Mouse (Mus musculus) macrophage (primary cell): ENCODE measurements around the gene Sertad1. TPM values are rescaled to one million over a fixed set of nuclear protein-coding genes. Genes with fewer than 3 reads are reported as not detected.
"Not testable (repeated sequence)": the region's sequence is repeated elsewhere in the genome, so short reads cannot be mapped to it uniquely, and the experiment has no call there.

ENCODE experiments used
- H3K27ac ChIP-seq: fragments of 350-480 bp; formaldehyde crosslinking; 2 replicates; pipeline ENCODE4 v1.9.0; 2021
- H3K36me3 ChIP-seq: fragments of 350-480 bp; formaldehyde crosslinking; 2 replicates; pipeline ENCODE4 v1.9.0; 2021; ENCODE audit errors: inconsistent target
- H3K4me3 ChIP-seq: fragments of 350-480 bp; formaldehyde crosslinking; 2 replicates; pipeline ENCODE4 v1.9.0; 2021; ENCODE audit errors: inconsistent target
- H3K79me2 ChIP-seq: fragments of 350-480 bp; formaldehyde crosslinking; 2 replicates; pipeline ENCODE4 v1.9.0; 2021; ENCODE audit errors: inconsistent target
- WGBS: methylation state at CpG from one replicate; pipeline ENCODE4 v1.1.7; 2026; ENCODE audit warnings: inconsistent platforms; ENCODE audit not compliant: missing documents; 5-methylcytosine and 5-hydroxymethylcytosine counted together
- polyA plus RNA-seq: library from polyadenylated mRNA; stranded (reverse); fragments of 250-400 nt; gene quantifications from 3 replicates; pipeline ENCODE4 v1.2.4, GENCODE M21; 2018; ENCODE audit warnings: inconsistent platforms

Gene Sertad1
- polyA plus RNA-seq, 1 experiment from 2014 or later = 16.5 TPM

GRCm38 (mm10) chr7:27480927-27481626, 5.6 kb upstream of the Sertad1 start:
- Histone ChIP-seq H3K4me3 (peak overlapping the region; percentile 17; the same call in 1 of the 2 replicates), H3K79me2 (peaks cover 19% of the 10 kb centered on the region), H3K36me3 (peaks cover 11% of the 10 kb centered on the region), H3K27ac (peak overlapping the region; percentile 15; the same call in 1 of the 2 replicates)
- 19% methylated on average over 11 of the region's 11 CpGs for WGBS

- peak overlapping the region; percentile 72 for H3K27ac ChIP-seq
- 0% methylated on average over 11 of the region's 12 CpGs for WGBS
- H3K36me3 ChIP-seq = peaks cover 5% of the 10 kb centered on the region
- H3K4me3 ChIP-seq = peak overlapping the region; percentile 19; the same call in 1 of the 2 replicates
- H3K79me2 ChIP-seq = peaks cover 14% of the 10 kb centered on the region
Observed at GRCm38 (mm10) chr7:27481627-27481969, 5.1 kb upstream of the Sertad1 start.

GRCm38 (mm10) chr7:27483860-27484259, 2.9 kb upstream of the Sertad1 start:
- Histone ChIP-seq H3K27ac (no peak overlapping the region), H3K79me2 (peaks cover 24% of the 10 kb centered on the region), H3K4me3 (no peak overlapping the region), H3K36me3 (no peaks in the 10 kb centered on the region)
- 96% methylated on average over 4 of the region's 4 CpGs for WGBS

- Histone ChIP-seq H3K79me2 (peaks cover 39% of the 10 kb centered on the region), H3K27ac (peak overlapping the region; percentile 80), H3K4me3 (peak overlapping the region; percentile 47), H3K36me3 (peaks cover 7% of the 10 kb centered on the region; the same call in 1 of the 2 replicates)
- 0% methylated on average over 13 of the region's 13 CpGs for WGBS
Observed at GRCm38 (mm10) chr7:27486102-27486769, 474 bp upstream of the Sertad1 start.

GRCm38 (mm10) chr7:27487740-27488268, 1.1 kb downstream of the Sertad1 start:
- 4% methylated on average over 13 of the region's 13 CpGs for WGBS
- peaks cover 7% of the 10 kb centered on the region; the same call in 1 of the 2 replicates for H3K36me3 ChIP-seq
- H3K27ac ChIP-seq = peak overlapping the region; percentile 84
- H3K79me2 ChIP-seq = peaks cover 39% of the 10 kb centered on the region
- peak overlapping the region; percentile 80 for H3K4me3 ChIP-seq

- peaks cover 7% of the 10 kb centered on the region; the same call in 1 of the 2 replicates for H3K36me3 ChIP-seq
- H3K4me3 ChIP-seq = no peak overlapping the region
- peak overlapping the region; percentile 79; the same call in 1 of the 2 replicates for H3K27ac ChIP-seq
- H3K79me2 ChIP-seq = peaks cover 39% of the 10 kb centered on the region
- WGBS = 92% methylated on average over 20 of the region's 25 CpGs
Observed at GRCm38 (mm10) chr7:27489270-27489869, 2.7 kb downstream of the Sertad1 start.

- peak overlapping the region; percentile 79 for H3K27ac ChIP-seq
- H3K36me3 ChIP-seq = peaks cover 7% of the 10 kb centered on the region; the same call in 1 of the 2 replicates
- H3K79me2 ChIP-seq = peaks cover 37% of the 10 kb centered on the region
- 24% methylated on average over 4 of the region's 4 CpGs for WGBS
- peak overlapping the region; percentile 14; the same call in 1 of the 2 replicates for H3K4me3 ChIP-seq
Observed at GRCm38 (mm10) chr7:27490227-27490542, 3.5 kb downstream of the Sertad1 start.

- Histone ChIP-seq H3K27ac (peak overlapping the region; percentile 88), H3K4me3 (peak overlapping the region; percentile 37), H3K79me2 (peaks cover 31% of the 10 kb centered on the region), H3K36me3 (peaks cover 7% of the 10 kb centered on the region; the same call in 1 of the 2 replicates)
- under 1% methylated on average over 32 of the region's 33 CpGs for WGBS
Observed at GRCm38 (mm10) chr7:27490543-27491329, 4.0 kb downstream of the Sertad1 start.

- peak overlapping the region; percentile 88; the same call in 1 of the 2 replicates for H3K27ac ChIP-seq
Observed at GRCm38 (mm10) chr7:27491856-27492255, 5.1 kb downstream of the Sertad1 start.

GRCm38 (mm10) chr7:27493022-27493421, 6.3 kb downstream of the Sertad1 start:
- H3K4me3 ChIP-seq = no peak overlapping the region
- no peak overlapping the region for H3K27ac ChIP-seq
- H3K79me2 ChIP-seq = peaks cover 23% of the 10 kb centered on the region
- peaks cover 7% of the 10 kb centered on the region; the same call in 1 of the 2 replicates for H3K36me3 ChIP-seq
- 17% methylated on average over 3 of the region's 3 CpGs for WGBS

More at GRCm38 (mm10) chr7:27491856-27492255, 5.1 kb downstream of the Sertad1 start:
- Histone ChIP-seq H3K36me3 (peaks cover 7% of the 10 kb centered on the region; the same call in 1 of the 2 replicates), H3K79me2 (peaks cover 30% of the 10 kb centered on the region), H3K4me3 (no peak overlapping the region)
- WGBS = 96% methylated on average over 7 of the region's 7 CpGs

- peaks cover 19% of the 10 kb centered on the region for H3K79me2 ChIP-seq
- 91% methylated on average over 5 of the region's 5 CpGs for WGBS
- peaks cover 7% of the 10 kb centered on the region; the same call in 1 of the 2 replicates for H3K36me3 ChIP-seq
- H3K4me3 ChIP-seq = no peak overlapping the region
- H3K27ac ChIP-seq = no peak overlapping the region
Observed at GRCm38 (mm10) chr7:27493450-27493849, 6.7 kb downstream of the Sertad1 start.

- not testable (repeated sequence) for H3K27ac ChIP-seq, H3K4me3 ChIP-seq, H3K36me3 ChIP-seq, H3K79me2 ChIP-seq
- 96% methylated on average over 7 of the region's 9 CpGs for WGBS
Observed at GRCm38 (mm10) chr7:27494659-27495367, 8.1 kb downstream of the Sertad1 start.

- H3K27ac ChIP-seq = no peak within 1 kb of the TSS
- no peak within 1 kb of the TSS for H3K4me3 ChIP-seq
- H3K79me2 ChIP-seq = no peaks in the 10 kb centered on the region
- 97% methylated on average over 2 of the region's 3 CpGs for WGBS
- no peaks in the 10 kb centered on the region for H3K36me3 ChIP-seq
Observed at GRCm38 (mm10) chr7:27499036-27499435, 12.3 kb downstream of the Sertad1 start, which contains the start of gene Prx. Prx (plus strand) TSS chr7:27499324.
